Mouse (Mus musculus): ENCODE results near the gene Zfp715.
"Not testable (repeated sequence)": the region's sequence is repeated elsewhere in the genome, so short reads cannot be mapped to it uniquely, and the experiment has no call there.

The Zfp715 gene

GRCm38 (mm10) chr7:43305235-43305634, 7.9 kb downstream of the Zfp715 start:
- in situ Hi-C loops (cut with MseI, MboI), result no loop called here

- in situ Hi-C loops (cut with MseI, MboI), result no loop called here
Observed at GRCm38 (mm10) chr7:43291524-43291923, 21.6 kb downstream of the Zfp715 start.

GRCm38 (mm10) chr7:43282859-43283595, 30.1 kb downstream of the Zfp715 start:
- in situ Hi-C loops (cut with MseI, MboI), result no loop called here

- in situ Hi-C loops (cut with MseI, MboI), result no loop called here
Observed at GRCm38 (mm10) chr7:43282459-43282858, 30.6 kb downstream of the Zfp715 start.

- in situ Hi-C loops (cut with MseI, MboI), result no loop called here
Observed at GRCm38 (mm10) chr7:43277401-43277800, 35.7 kb downstream of the Zfp715 start.

- in situ Hi-C loops (cut with MseI, MboI), result not testable (repeated sequence)
Observed at GRCm38 (mm10) chr7:43276178-43276577, 36.9 kb downstream of the Zfp715 start.

GRCm38 (mm10) chr7:43273476-43273875, 39.6 kb downstream of the Zfp715 start:
- in situ Hi-C loops (cut with MseI, MboI), result no loop called here

GRCm38 (mm10) chr7:43267359-43267758, 45.7 kb downstream of the Zfp715 start:
- in situ Hi-C loops (cut with MseI, MboI), result not testable (repeated sequence)

- in situ Hi-C loops (cut with MseI, MboI), result no loop called here
Observed at GRCm38 (mm10) chr7:43253540-43253939, 59.6 kb downstream of the Zfp715 start.

- in situ Hi-C loops (cut with MseI, MboI), result not testable (repeated sequence)
Observed at GRCm38 (mm10) chr7:43250718-43251117, 62.4 kb downstream of the Zfp715 start.

All from mouse trophoblast stem cell (cell line).